ENCODE assay signal across 8 mouse cellular contexts in the genomic region with DNA sequence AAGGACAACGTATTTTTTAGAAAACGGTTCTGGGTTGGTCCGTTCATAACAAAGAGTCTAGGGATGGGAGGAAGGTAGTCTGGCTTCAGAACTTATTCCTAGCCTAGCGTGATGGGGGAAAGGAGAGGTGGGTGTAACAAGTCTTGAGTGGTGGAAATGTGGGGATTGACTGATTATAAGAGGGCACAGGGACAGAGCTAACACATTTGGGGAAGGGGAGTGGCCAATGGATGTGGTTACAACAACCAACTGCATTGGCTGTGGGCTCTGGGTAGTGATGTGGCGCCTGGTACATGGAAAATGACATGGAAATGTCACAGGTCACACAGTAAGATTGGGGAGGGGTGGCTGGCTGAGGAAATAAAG. TPM values are rescaled to one million over a fixed set of nuclear protein-coding genes. Genes with fewer than 3 reads are reported as not detected.
DNase-seq lines count a peak whose midpoint lies in the region; ATAC-seq and TF ChIP-seq lines count a peak whose summit lies in the region.

No protein-coding gene starts in this region.

- no peak for TF ChIP-seq EP300 in liver, embryonic 14.5 days (IDR thresholded peaks at IDR 0.05; ENCODE audit: low read depth)
- no peak for TF ChIP-seq EP300 in stomach, postnatal 0 days (optimal IDR thresholded peaks at IDR 0.05)

- peak; percentile 6 for DNase-seq in adrenal gland, postnatal 14 days
- no peak for DNase-seq in adrenal gland, adult (ENCODE audit: inconsistent age in 2 of 2, low spot score in 1 of 2)
- peak; percentile 54 for DNase-seq in 3T3-L1 (ENCODE audit: low read depth, low spot score)
- no peak for DNase-seq in forebrain, embryonic 11.5 days (ENCODE audit: low spot score)
- DNase-seq in liver, embryonic 14.5 days (ENCODE audit: low read depth in 3 of 3, low spot score in 3 of 3), result peak in 1 of 3 experiments; percentile 11
- DNase-seq in stomach, postnatal 0 days (ENCODE audit: low spot score), result no peak
- no peak for DNase-seq in B cell, adult 2 months
- no peak for DNase-seq in ovary, postnatal 10 days (ENCODE audit: low spot score)

- H3K4me2 ChIP-seq in forebrain, embryonic 11.5 days (ENCODE audit: low read depth, low read length, severe bottlenecking), result peak overlapping the region; percentile 88
- H3K4me2 ChIP-seq in liver, embryonic 14.5 days (ENCODE audit: low read depth), result peak overlapping the region; percentile 93
- H3K4me2 ChIP-seq in stomach, postnatal 0 days (replicated peaks; ENCODE audit: low read depth), result peak overlapping the region; percentile 90

- no peaks in the 10 kb centered on the region for H3K9me3 ChIP-seq in forebrain, embryonic 11.5 days (ENCODE audit: control insufficient read depth, low read length)
- H3K9me3 ChIP-seq in liver, embryonic 14.5 days (ENCODE audit: control insufficient read depth, low read length), result no peaks in the 10 kb centered on the region
- H3K9me3 ChIP-seq in stomach, postnatal 0 days (ENCODE audit: control insufficient read depth, low read length), result no peaks in the 10 kb centered on the region

- H3K4me1 ChIP-seq in forebrain, embryonic 11.5 days (replicated peaks; ENCODE audit: control insufficient read depth, insufficient read depth, low read length), result no peaks in the 10 kb centered on the region; the same call in 1 of the 2 replicates
- H3K4me1 ChIP-seq in liver, embryonic 14.5 days (replicated peaks; ENCODE audit: control insufficient read depth in 2 of 2, insufficient read depth in 2 of 2, low read length in 1 of 2), result peaks cover 6 to 9% of the 10 kb centered on the region in 2 experiments
- H3K4me1 ChIP-seq in stomach, postnatal 0 days (replicated peaks; ENCODE audit: control insufficient read depth, insufficient read depth), result 0 out of 2 replicates have a peak, but pooled peaks cover 5% of the 10 kb centered on the region

- TF ChIP-seq CTCF in liver, embryonic 14.5 days (IDR thresholded peaks at IDR 0.05; ENCODE audit: low read depth), result no peak
- no peak for TF ChIP-seq CTCF in stomach, postnatal 0 days (IDR thresholded peaks at IDR 0.05; ENCODE audit: low read depth)

- H3K4me3 ChIP-seq in forebrain, embryonic 11.5 days (ENCODE audit: low read depth, low read length), result peak overlapping the region; percentile 76
- peak overlapping the region; percentile 80 to 91 for H3K4me3 ChIP-seq in liver, embryonic 14.5 days (ENCODE audit: insufficient read depth in 1 of 2, low read depth in 2 of 2, low read length in 2 of 2)
- H3K4me3 ChIP-seq in stomach, postnatal 0 days (ENCODE audit: low read depth, low read length), result peak overlapping the region; percentile 79

- peak; percentile 53 for ATAC-seq in forebrain, embryonic 11.5 days (replicated peaks; ENCODE audit: low FRiP score)
- ATAC-seq in liver, embryonic 14.5 days (ENCODE audit: insufficient read depth), result peak; percentile 12; the same call in 1 of the 2 replicates
- ATAC-seq in stomach, postnatal 0 days (ENCODE audit: low FRiP score, low TSS enrichment), result peak; percentile 24

- H3K36me3 ChIP-seq in forebrain, embryonic 11.5 days (ENCODE audit: control insufficient read depth, insufficient read depth, low read length), result no peaks in the 10 kb centered on the region
- H3K36me3 ChIP-seq in liver, embryonic 14.5 days (replicated peaks; ENCODE audit: control insufficient read depth, insufficient read depth, low read depth), result no peaks in the 10 kb centered on the region
- H3K36me3 ChIP-seq in stomach, postnatal 0 days (ENCODE audit: control insufficient read depth, insufficient read depth, low read length), result no peaks in the 10 kb centered on the region

- H3K27me3 ChIP-seq in forebrain, embryonic 11.5 days (ENCODE audit: control insufficient read depth, insufficient read depth, low read length), result no peaks in the 10 kb centered on the region
- no peaks in the 10 kb centered on the region for H3K27me3 ChIP-seq in liver, embryonic 14.5 days (ENCODE audit: control insufficient read depth, insufficient read depth, low read length)
- H3K27me3 ChIP-seq in stomach, postnatal 0 days (ENCODE audit: control insufficient read depth, insufficient read depth, low read length), result no peaks in the 10 kb centered on the region

- no peak overlapping the region for H3K27ac ChIP-seq in forebrain, embryonic 11.5 days (ENCODE audit: low read depth, low read length)
- no peak overlapping the region for H3K27ac ChIP-seq in liver, embryonic 14.5 days
- peak overlapping the region; percentile 86; the same call in 1 of the 2 replicates for H3K27ac ChIP-seq in stomach, postnatal 0 days (replicated peaks)

- H3K9ac ChIP-seq in forebrain, embryonic 11.5 days (ENCODE audit: low read length), result peak overlapping the region; percentile 84
- peak overlapping the region; percentile 45 for H3K9ac ChIP-seq in liver, embryonic 14.5 days (replicated peaks)
- H3K9ac ChIP-seq in stomach, postnatal 0 days (ENCODE audit: low read length), result no peak overlapping the region; the same call in 1 of the 2 replicates

- 24% methylated on average over 5 of the region's 5 CpGs for WGBS in forebrain, embryonic 11.5 days
- WGBS in liver, embryonic 14.5 days (ENCODE audit: insufficient replicate concordance), result 27% methylated on average over 5 of the region's 5 CpGs
- 20% methylated on average over 5 of the region's 5 CpGs for WGBS in stomach, postnatal 0 days

RNA-seq across cellular contexts. Expression of a gene that starts 0.4 kb away (rescaled TPM):
- total RNA-seq in adrenal gland, postnatal 14 days (2021), result 10.3 and 14.3 TPM in 2 replicates
- polyA plus RNA-seq in forebrain, embryonic 11.5 days (2014; fragmentation: Nextera tagmentation; extraction: Ambion mirVana), result 14.0 and 15.3 TPM in 2 replicates
- 2.5 and 3.2 TPM in 2 replicates for polyA plus RNA-seq in liver, embryonic 14.5 days (2012; rRNA removed)
- 4.3 and 4.4 TPM in 2 replicates for polyA plus RNA-seq in liver, embryonic 14.5 days (2014; fragmentation: Nextera tagmentation; extraction: Ambion mirVana)
- 17.7 and 21.0 TPM in 2 replicates for polyA plus RNA-seq in stomach, postnatal 0 days (2015; fragmentation: Nextera tagmentation; extraction: Ambion mirVana)

RNA-seq across cellular contexts. Expression of a gene that starts 12.9 kb away (rescaled TPM):
- not detected in 2 replicates for total RNA-seq in adrenal gland, postnatal 14 days (2021)
- not detected in 2 replicates for polyA plus RNA-seq in forebrain, embryonic 11.5 days (2014; fragmentation: Nextera tagmentation; extraction: Ambion mirVana)
- not detected in 2 replicates for polyA plus RNA-seq in liver, embryonic 14.5 days (2012; rRNA removed)
- polyA plus RNA-seq in liver, embryonic 14.5 days (2014; fragmentation: Nextera tagmentation; extraction: Ambion mirVana), result not detected in 2 replicates
- not detected in 2 replicates for polyA plus RNA-seq in stomach, postnatal 0 days (2015; fragmentation: Nextera tagmentation; extraction: Ambion mirVana)

Comparison
In these comparisons a context has a peak if more than half of its experiments do, and no peak if none do; other contexts are left out.
1. DNase-seq: peak in adrenal gland, postnatal 14 days (single experiment) and 3T3-L1 (single experiment); none in adrenal gland, adult (0 of 2), forebrain, embryonic 11.5 days (single experiment), stomach, postnatal 0 days (single experiment), B cell, adult 2 months (0 of 2) and ovary, postnatal 10 days (single experiment).
2. Peak in every context shown above with its lines, with median percentiles within 50 percentile points of each other: ATAC-seq, H3K4me2 ChIP-seq and H3K4me3 ChIP-seq.